Mouse (Mus musculus) heart, postnatal 0 days (tissue): ENCODE measurements around the gene Mccc1. TPM values are rescaled to one million over a fixed set of nuclear protein-coding genes. Genes with fewer than 3 reads are reported as not detected.

ENCODE experiments used
- ATAC-seq: fragments of 200-750 bp; cut with Nextera tagmentation; 2 replicates; pipeline ENCODE4 v1.8.0; 2017; ENCODE audit warnings: low read depth, moderate number of reproducible peaks, moderate library complexity; ENCODE audit not compliant: insufficient read depth
- DNase-seq: peaks from one replicate; pipeline ENCODE4 v3.0.0-alpha.2; 2016; ENCODE audit warnings: low spot score
- H3K27ac ChIP-seq: fragments of 300-500 bp; sonication (generic); 2 replicates; pipeline ENCODE4 v1.5.1; 2014; ENCODE audit warnings: low read depth, mild to moderate bottlenecking
- H3K27me3 ChIP-seq: fragments of 300-500 bp; sonication (generic); 2 replicates; pipeline ENCODE4 v1.6.1; 2014; ENCODE audit warnings: low read length, mixed read lengths; ENCODE audit not compliant: control insufficient read depth, insufficient read depth
- H3K36me3 ChIP-seq: fragments of 300-500 bp; sonication (generic); replicated peaks from 2 replicates; pipeline ENCODE4 v1.6.1; 2014; ENCODE audit warnings: low read length, mixed read lengths; ENCODE audit not compliant: control insufficient read depth, insufficient read depth
- H3K4me1 ChIP-seq: fragments of 300-500 bp; sonication (generic); 2 replicates; pipeline ENCODE4 v1.6.1; 2014; ENCODE audit warnings: antibody characterized with exemption; ENCODE audit not compliant: control insufficient read depth, insufficient read depth
- H3K4me2 ChIP-seq: fragments of 300-500 bp; sonication (generic); 2 replicates; pipeline ENCODE4 v1.6.1; 2014; ENCODE audit warnings: low read depth, mild to moderate bottlenecking, low read length, moderate library complexity
- H3K4me3 ChIP-seq: fragments of 300-500 bp; sonication (generic); 2 replicates; pipeline ENCODE4 v1.5.1; 2014; ENCODE audit warnings: low read depth, low read length
- H3K9ac ChIP-seq: fragments of 300-500 bp; sonication (generic); replicated peaks from 2 replicates; pipeline ENCODE4 v1.6.1; 2014; ENCODE audit warnings: low read depth, low read length, mixed read lengths
- H3K9me3 ChIP-seq: fragments of 300-500 bp; sonication (generic); replicated peaks from 2 replicates; pipeline ENCODE4 v1.6.1; 2016; ENCODE audit warnings: low read length; ENCODE audit not compliant: control insufficient read depth
- CTCF ChIP-seq: IDR thresholded peaks from 2 replicates; pipeline ENCODE4 v1.5.1; 2016; ENCODE audit warnings: antibody characterized with exemption, control low read depth, low read depth
- EP300 ChIP-seq: IDR thresholded peaks from 2 replicates; pipeline ENCODE4 v1.6.1; 2016; ENCODE audit warnings: antibody characterized with exemption, low read depth
- WGBS: fragments of 180-500 bp; shearing (Covaris S2); extraction: QIAGEN DNeasy Blood & Tissue Kit; methylation state at CpG from one replicate; pipeline ENCODE4 v1.1.7; 2014; 5-methylcytosine and 5-hydroxymethylcytosine counted together
- polyA plus RNA-seq: library from polyadenylated mRNA; unstranded; fragments of >200 nt; fragmentation: Nextera tagmentation; extraction: Ambion mirVana; gene quantifications from 2 replicates; pipeline ENCODE4 v1.2.1, GENCODE M21; 2015
- total RNA-seq: library from RNA; depleted of rRNA; stranded (reverse); fragments of >200 nt; gene quantifications from 2 replicates; pipeline ENCODE4 v1.2.3, GENCODE M21; 2014; ENCODE audit warnings: low replicate concordance

The Mccc1 gene
- total and polyA plus RNA-seq, 2 experiments from 2014 or later, result 8.6 to 79.3 TPM

- Histone ChIP-seq H3K9me3 (no peaks in the 10 kb centered on the region), H3K9ac (no peak overlapping the region), H3K27ac (no peak overlapping the region), H3K27me3 (no peaks in the 10 kb centered on the region), H3K4me3 (no peak overlapping the region), H3K4me2 (no peak overlapping the region), H3K36me3 (peaks cover 64% of the 10 kb centered on the region), H3K4me1 (no peaks in the 10 kb centered on the region)
- 84% methylated on average over 5 of the region's 5 CpGs for WGBS
- TF ChIP-seq CTCF (no peak), EP300 (no peak)
- DNase-seq, result no peak
- no peak for ATAC-seq
Observed at GRCm38 (mm10) chr3:35963921-35964320, 36.6 kb downstream of the Mccc1 start.

- Histone ChIP-seq H3K4me3 (no peak overlapping the region), H3K4me2 (no peak overlapping the region), H3K4me1 (no peaks in the 10 kb centered on the region), H3K9ac (no peak overlapping the region), H3K27ac (no peak overlapping the region), H3K9me3 (no peaks in the 10 kb centered on the region), H3K27me3 (no peaks in the 10 kb centered on the region), H3K36me3 (peaks cover 61% of the 10 kb centered on the region)
- TF ChIP-seq CTCF (no peak), EP300 (no peak)
- DNase-seq (no peak), ATAC-seq (no peak)
- 88% methylated on average over 4 of the region's 4 CpGs for WGBS
Observed at GRCm38 (mm10) chr3:35963401-35963800, 37.1 kb downstream of the Mccc1 start.

- H3K4me2 ChIP-seq, result no peak overlapping the region
- H3K4me3 ChIP-seq, result no peak overlapping the region
- no peak overlapping the region for H3K9ac ChIP-seq
- no peaks in the 10 kb centered on the region for H3K4me1 ChIP-seq
- 92% methylated on average over 5 of the region's 5 CpGs for WGBS
- no peaks in the 10 kb centered on the region for H3K9me3 ChIP-seq
- H3K36me3 ChIP-seq, result peaks cover 57% of the 10 kb centered on the region
- TF ChIP-seq EP300 (no peak), CTCF (0 out of 2 replicates have a peak, but pooled peaks have one; percentile 9)
- H3K27ac ChIP-seq, result no peak overlapping the region
- ATAC-seq (no peak), DNase-seq (no peak)
- no peaks in the 10 kb centered on the region for H3K27me3 ChIP-seq
Observed at GRCm38 (mm10) chr3:35962967-35963366, 37.5 kb downstream of the Mccc1 start.

GRCm38 (mm10) chr3:35957230-35957629 is 43.2 kb downstream of the Mccc1 start:
- Histone ChIP-seq H3K27me3 (no peaks in the 10 kb centered on the region), H3K27ac (no peak overlapping the region), H3K36me3 (peaks cover 26% of the 10 kb centered on the region), H3K9ac (no peak overlapping the region), H3K4me1 (no peaks in the 10 kb centered on the region), H3K9me3 (no peaks in the 10 kb centered on the region), H3K4me2 (no peak overlapping the region), H3K4me3 (no peak overlapping the region)
- TF ChIP-seq EP300 (no peak), CTCF (no peak)
- 90% methylated on average over 3 of the region's 3 CpGs for WGBS
- DNase-seq (no peak), ATAC-seq (no peak)

- Histone ChIP-seq H3K9ac (no peak overlapping the region), H3K4me2 (no peak overlapping the region), H3K4me1 (no peaks in the 10 kb centered on the region), H3K4me3 (no peak overlapping the region), H3K27ac (no peak overlapping the region), H3K36me3 (peaks cover 13% of the 10 kb centered on the region; the same call in 1 of the 2 replicates), H3K9me3 (no peaks in the 10 kb centered on the region), H3K27me3 (no peaks in the 10 kb centered on the region)
- DNase-seq, result no peak
- no peak for ATAC-seq
- 87% methylated on average over 11 of the region's 11 CpGs for WGBS
- TF ChIP-seq CTCF (no peak), EP300 (no peak)
Observed at GRCm38 (mm10) chr3:35954901-35955575, 45.4 kb downstream of the Mccc1 start.

GRCm38 (mm10) chr3:35953816-35954215 is 46.7 kb downstream of the Mccc1 start:
- peaks cover 5% of the 10 kb centered on the region; the same call in 1 of the 2 replicates for H3K36me3 ChIP-seq
- no peak for TF ChIP-seq CTCF
- TF ChIP-seq EP300, result no peak
- ATAC-seq, result no peak
- no peak overlapping the region for H3K4me3 ChIP-seq
- H3K4me1 ChIP-seq, result no peaks in the 10 kb centered on the region
- H3K9ac ChIP-seq, result no peak overlapping the region
- H3K4me2 ChIP-seq, result no peak overlapping the region
- WGBS, result 72% methylated on average over 6 of the region's 6 CpGs
- no peak overlapping the region for H3K27ac ChIP-seq
- H3K27me3 ChIP-seq, result no peaks in the 10 kb centered on the region
- DNase-seq, result no peak
- no peaks in the 10 kb centered on the region for H3K9me3 ChIP-seq
